Mouse (Mus musculus): ENCODE measurements at regions not wholly inside any gene's neighbourhood (a gene's known extent, or its start where the extent isn't known, plus 50 kb on each side); places are given as distances from the start of the nearest gene placed in this dataset.

DNA sequence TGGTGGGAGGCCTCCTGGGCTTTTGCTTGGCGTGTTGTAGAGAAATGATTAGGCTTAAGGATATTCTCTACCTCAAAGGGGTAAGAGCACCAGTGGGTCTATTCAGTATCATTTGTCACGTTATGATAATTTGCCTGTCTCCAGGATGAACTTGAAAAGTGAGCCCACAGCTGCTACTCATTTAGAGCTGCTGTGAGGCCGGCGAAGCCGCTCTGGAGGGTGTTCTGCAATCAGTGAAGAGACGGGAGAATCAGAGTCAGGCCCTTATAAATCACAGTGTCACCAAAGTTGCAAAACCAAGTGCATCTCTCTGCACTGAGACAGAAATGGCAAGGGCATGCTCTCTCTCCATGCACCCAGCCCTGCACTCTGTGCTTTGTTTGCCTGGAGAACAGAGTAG lies 467.7 kb upstream of the Nrp1 start:
- no peak overlapping the region for H3K27ac ChIP-seq (ENCODE audit: control insufficient read depth, insufficient read depth, low read depth, low read length)
- no peak overlapping the region for H3K4me3 ChIP-seq (ENCODE audit: control insufficient read depth, low read depth, low read length)
- no peaks in the 10 kb centered on the region for H3K36me3 ChIP-seq (ENCODE audit: control insufficient read depth, insufficient read depth, low read length)
- no peaks in the 10 kb centered on the region for H3K4me1 ChIP-seq (ENCODE audit: control insufficient read depth, insufficient read depth, low read length)
- no peak for TF ChIP-seq CTCF (IDR thresholded peaks at IDR 0.05; ENCODE audit: control insufficient read depth, insufficient read depth, insufficient replicate concordance, low read depth, low read length)
- no peak for TF ChIP-seq POLR2A (IDR thresholded peaks at IDR 0.05; ENCODE audit: control insufficient read depth, low read depth, low read length)
- H3K27me3 ChIP-seq (ENCODE audit: control insufficient read depth, insufficient read depth, low read length) = no peaks in the 10 kb centered on the region

DNA sequence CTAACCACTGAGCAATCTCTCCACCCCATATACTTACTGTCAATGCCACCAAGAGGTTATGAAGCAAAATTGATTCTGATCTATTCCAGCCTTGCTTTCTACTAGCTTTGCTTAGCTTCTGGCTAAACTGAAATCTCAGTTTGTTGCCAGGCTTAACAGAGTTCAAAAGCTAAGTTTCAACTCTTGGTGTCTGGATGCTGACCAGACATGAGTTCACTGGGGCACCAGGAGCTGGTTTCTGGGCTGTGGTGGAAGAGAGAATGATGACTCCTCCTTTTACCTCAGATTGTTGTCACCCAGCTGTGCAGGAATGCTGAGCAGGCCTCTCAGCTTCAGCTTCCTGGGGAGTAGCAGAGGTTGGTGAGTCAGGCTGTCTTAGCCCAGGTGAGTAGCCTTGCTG lies 464.1 kb upstream of the Nrp1 start:
- Histone ChIP-seq H3K36me3 (ENCODE audit: control insufficient read depth, insufficient read depth, low read length) (no peaks in the 10 kb centered on the region), H3K27ac (ENCODE audit: control insufficient read depth, insufficient read depth, low read depth, low read length) (no peak overlapping the region), H3K27me3 (ENCODE audit: control insufficient read depth, insufficient read depth, low read length) (no peaks in the 10 kb centered on the region), H3K4me1 (ENCODE audit: control insufficient read depth, insufficient read depth, low read length) (no peaks in the 10 kb centered on the region), H3K4me3 (ENCODE audit: control insufficient read depth, low read depth, low read length) (no peak overlapping the region)
- TF ChIP-seq CTCF (IDR thresholded peaks at IDR 0.05; ENCODE audit: control insufficient read depth, insufficient read depth, insufficient replicate concordance, low read depth, low read length) (no peak), POLR2A (IDR thresholded peaks at IDR 0.05; ENCODE audit: control insufficient read depth, low read depth, low read length) (no peak)

DNA sequence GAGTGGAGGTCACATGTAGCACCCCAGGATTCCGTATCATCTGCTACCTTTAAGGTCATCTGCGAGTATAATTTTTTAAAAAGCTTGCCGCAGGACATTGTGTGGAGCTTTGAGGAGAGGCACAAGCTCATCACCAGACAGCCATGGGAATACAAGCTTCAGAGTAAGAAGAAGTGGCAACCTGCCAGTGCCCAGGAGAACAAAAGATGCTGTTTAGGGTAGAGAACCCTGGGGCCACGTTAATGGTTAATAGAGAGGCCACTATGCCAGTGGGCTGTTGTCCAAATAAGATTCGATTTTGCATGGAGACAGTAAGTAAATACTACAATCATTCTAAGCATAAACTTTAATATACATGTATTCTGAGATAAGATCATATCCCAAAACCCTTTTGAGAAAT lies 450.0 kb upstream of the Nrp1 start:
- H3K4me1 ChIP-seq (ENCODE audit: control insufficient read depth, insufficient read depth, low read length) = no peaks in the 10 kb centered on the region
- no peak overlapping the region for H3K27ac ChIP-seq (ENCODE audit: control insufficient read depth, insufficient read depth, low read depth, low read length)
- no peaks in the 10 kb centered on the region for H3K36me3 ChIP-seq (ENCODE audit: control insufficient read depth, insufficient read depth, low read length)
- no peaks in the 10 kb centered on the region for H3K27me3 ChIP-seq (ENCODE audit: control insufficient read depth, insufficient read depth, low read length)
- TF ChIP-seq POLR2A (IDR thresholded peaks at IDR 0.05; ENCODE audit: control insufficient read depth, low read depth, low read length) = no peak
- no peak for TF ChIP-seq CTCF (IDR thresholded peaks at IDR 0.05; ENCODE audit: control insufficient read depth, insufficient read depth, insufficient replicate concordance, low read depth, low read length)
- no peak overlapping the region for H3K4me3 ChIP-seq (ENCODE audit: control insufficient read depth, low read depth, low read length)

DNA sequence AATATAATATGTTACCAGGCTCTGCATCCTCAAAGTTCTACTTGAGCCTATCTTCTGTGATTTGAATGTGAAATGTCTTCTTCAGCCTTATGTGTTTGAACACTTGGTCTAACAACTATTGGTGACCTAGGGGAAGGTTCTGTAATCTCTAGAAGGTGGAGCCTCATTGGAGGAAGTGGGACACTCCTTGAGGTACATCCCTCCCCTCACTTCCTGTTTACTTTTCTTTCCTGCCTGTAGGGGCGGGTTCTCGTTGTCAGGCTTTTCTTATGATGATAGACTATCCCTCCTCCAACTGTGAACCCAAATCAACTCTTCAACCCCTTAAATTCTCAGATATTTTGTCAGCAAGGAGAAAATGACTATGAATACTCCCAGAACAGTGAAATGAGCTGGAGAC lies 448.8 kb upstream of the Nrp1 start:
- Histone ChIP-seq H3K4me1 (ENCODE audit: control insufficient read depth, insufficient read depth, low read length) (no peaks in the 10 kb centered on the region), H3K36me3 (ENCODE audit: control insufficient read depth, insufficient read depth, low read length) (no peaks in the 10 kb centered on the region), H3K27me3 (ENCODE audit: control insufficient read depth, insufficient read depth, low read length) (no peaks in the 10 kb centered on the region), H3K27ac (ENCODE audit: control insufficient read depth, insufficient read depth, low read depth, low read length) (no peak overlapping the region), H3K4me3 (ENCODE audit: control insufficient read depth, low read depth, low read length) (no peak overlapping the region)
- no peak for TF ChIP-seq POLR2A (IDR thresholded peaks at IDR 0.05; ENCODE audit: control insufficient read depth, low read depth, low read length)

DNA sequence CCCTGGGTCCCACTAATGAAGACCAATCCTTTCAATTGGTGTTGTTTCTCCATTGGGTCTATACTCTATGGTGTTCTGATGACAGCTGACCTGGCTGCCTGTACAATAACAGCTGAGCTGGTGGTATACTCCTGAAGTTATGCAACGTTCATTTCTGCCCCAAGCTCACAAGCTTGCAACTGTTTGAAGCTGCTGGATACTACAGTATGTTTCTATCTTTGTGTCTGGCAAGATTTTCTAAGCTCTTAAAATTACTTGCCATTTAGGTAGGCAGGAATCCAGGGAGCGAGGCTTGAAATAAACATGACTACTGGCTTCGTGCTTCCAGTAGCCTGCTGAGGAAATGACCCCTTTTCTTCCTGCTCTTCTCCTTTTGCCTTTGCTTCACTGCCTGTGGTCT lies 444.3 kb upstream of the Nrp1 start:
- no peak overlapping the region for H3K27ac ChIP-seq (ENCODE audit: control insufficient read depth, insufficient read depth, low read depth, low read length)
- no peaks in the 10 kb centered on the region for H3K4me1 ChIP-seq (ENCODE audit: control insufficient read depth, insufficient read depth, low read length)
- H3K36me3 ChIP-seq (ENCODE audit: control insufficient read depth, insufficient read depth, low read length) = no peaks in the 10 kb centered on the region
- H3K27me3 ChIP-seq (ENCODE audit: control insufficient read depth, insufficient read depth, low read length) = no peaks in the 10 kb centered on the region
- TF ChIP-seq POLR2A (IDR thresholded peaks at IDR 0.05; ENCODE audit: control insufficient read depth, low read depth, low read length) = no peak
- TF ChIP-seq CTCF (IDR thresholded peaks at IDR 0.05; ENCODE audit: control insufficient read depth, insufficient read depth, insufficient replicate concordance, low read depth, low read length) = no peak
- no peak overlapping the region for H3K4me3 ChIP-seq (ENCODE audit: control insufficient read depth, low read depth, low read length)

DNA sequence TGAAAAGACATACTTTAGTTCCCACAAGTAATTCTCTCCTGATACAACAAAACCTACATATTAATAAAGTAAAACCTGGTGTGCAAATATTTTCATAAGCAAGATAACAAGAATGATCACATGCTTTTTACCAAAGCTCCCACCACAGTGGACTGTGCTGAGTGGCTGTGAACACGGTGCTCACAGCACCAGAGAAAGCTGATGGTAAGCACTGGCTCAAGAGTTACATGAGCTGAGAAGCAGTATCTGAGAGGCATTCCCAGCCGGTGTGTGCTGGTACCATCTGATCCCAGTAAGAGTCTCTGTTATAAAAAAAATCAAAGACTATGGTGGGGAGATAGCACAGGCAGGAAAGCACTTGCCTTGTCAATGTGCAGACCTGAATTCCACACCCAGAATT lies 443.5 kb upstream of the Nrp1 start:
- Histone ChIP-seq H3K27me3 (ENCODE audit: control insufficient read depth, insufficient read depth, low read length) (no peaks in the 10 kb centered on the region), H3K4me1 (ENCODE audit: control insufficient read depth, insufficient read depth, low read length) (no peaks in the 10 kb centered on the region), H3K27ac (ENCODE audit: control insufficient read depth, insufficient read depth, low read depth, low read length) (no peak overlapping the region), H3K4me3 (ENCODE audit: control insufficient read depth, low read depth, low read length) (no peak overlapping the region), H3K36me3 (ENCODE audit: control insufficient read depth, insufficient read depth, low read length) (no peaks in the 10 kb centered on the region)
- TF ChIP-seq POLR2A (IDR thresholded peaks at IDR 0.05; ENCODE audit: control insufficient read depth, low read depth, low read length) (no peak), CTCF (IDR thresholded peaks at IDR 0.05; ENCODE audit: control insufficient read depth, insufficient read depth, insufficient replicate concordance, low read depth, low read length) (no peak)

DNA sequence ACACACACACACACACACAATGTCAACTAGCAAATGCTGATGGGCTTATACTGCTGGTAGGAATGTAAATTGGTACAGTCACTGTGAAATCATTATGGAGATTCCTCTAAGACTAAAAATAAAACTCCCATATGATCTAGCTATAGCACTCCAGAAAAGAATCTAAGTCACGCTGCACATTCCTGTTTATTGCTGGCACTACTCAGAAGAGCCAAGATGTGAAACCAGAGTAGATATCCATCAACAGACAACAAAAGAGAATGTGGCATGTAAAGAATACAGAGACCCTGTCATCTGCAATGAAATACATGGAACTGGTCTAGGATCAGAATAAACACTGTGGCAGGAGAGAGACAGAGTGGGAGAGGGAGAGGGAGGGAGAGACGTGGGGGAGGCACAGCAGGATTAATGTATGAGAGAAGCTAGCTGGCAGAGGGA lies 442.8 kb upstream of the Nrp1 start:
- Histone ChIP-seq H3K27ac (ENCODE audit: control insufficient read depth, insufficient read depth, low read depth, low read length) (no peak overlapping the region), H3K36me3 (ENCODE audit: control insufficient read depth, insufficient read depth, low read length) (no peaks in the 10 kb centered on the region), H3K4me1 (ENCODE audit: control insufficient read depth, insufficient read depth, low read length) (no peaks in the 10 kb centered on the region), H3K27me3 (ENCODE audit: control insufficient read depth, insufficient read depth, low read length) (no peaks in the 10 kb centered on the region), H3K4me3 (ENCODE audit: control insufficient read depth, low read depth, low read length) (no peak overlapping the region)
- TF ChIP-seq CTCF (IDR thresholded peaks at IDR 0.05; ENCODE audit: control insufficient read depth, insufficient read depth, insufficient replicate concordance, low read depth, low read length) (no peak), POLR2A (IDR thresholded peaks at IDR 0.05; ENCODE audit: control insufficient read depth, low read depth, low read length) (no peak)

DNA sequence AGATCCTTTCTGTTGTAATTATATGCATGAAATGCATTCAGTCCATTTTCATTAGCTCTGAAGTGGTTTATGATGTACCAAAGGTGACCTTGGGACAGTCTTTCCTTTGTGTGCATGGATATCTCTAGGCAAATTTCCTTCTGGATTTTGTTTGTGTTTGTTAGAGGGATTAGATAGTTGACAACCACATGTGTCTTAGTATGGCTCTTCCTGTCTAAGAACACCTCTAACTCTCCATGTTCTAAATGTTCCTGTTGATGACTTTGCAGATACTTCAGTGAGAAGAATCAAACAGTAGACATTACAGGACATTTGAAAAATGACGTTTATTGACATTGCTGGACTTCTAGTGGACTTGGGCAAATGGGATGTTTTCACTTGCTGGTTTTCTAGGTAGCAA lies 436.5 kb upstream of the Nrp1 start:
- Histone ChIP-seq H3K4me3 (ENCODE audit: control insufficient read depth, low read depth, low read length) (no peak overlapping the region), H3K4me1 (ENCODE audit: control insufficient read depth, insufficient read depth, low read length) (no peaks in the 10 kb centered on the region), H3K36me3 (ENCODE audit: control insufficient read depth, insufficient read depth, low read length) (no peaks in the 10 kb centered on the region), H3K27me3 (ENCODE audit: control insufficient read depth, insufficient read depth, low read length) (no peaks in the 10 kb centered on the region), H3K27ac (ENCODE audit: control insufficient read depth, insufficient read depth, low read depth, low read length) (no peak overlapping the region)
- TF ChIP-seq POLR2A (IDR thresholded peaks at IDR 0.05; ENCODE audit: control insufficient read depth, low read depth, low read length) (no peak), CTCF (IDR thresholded peaks at IDR 0.05; ENCODE audit: control insufficient read depth, insufficient read depth, insufficient replicate concordance, low read depth, low read length) (no peak)

All from testis, adult 2 months (tissue).